Mouse (Mus musculus): ENCODE results near the gene Gtpbp10. TPM values are rescaled to one million over a fixed set of nuclear protein-coding genes. Genes with fewer than 3 reads are reported as not detected.

Gtpbp10 gene
- total RNA-seq, 2 experiments from 2014 or later, result 5.6 to 5.8 TPM

DNA sequence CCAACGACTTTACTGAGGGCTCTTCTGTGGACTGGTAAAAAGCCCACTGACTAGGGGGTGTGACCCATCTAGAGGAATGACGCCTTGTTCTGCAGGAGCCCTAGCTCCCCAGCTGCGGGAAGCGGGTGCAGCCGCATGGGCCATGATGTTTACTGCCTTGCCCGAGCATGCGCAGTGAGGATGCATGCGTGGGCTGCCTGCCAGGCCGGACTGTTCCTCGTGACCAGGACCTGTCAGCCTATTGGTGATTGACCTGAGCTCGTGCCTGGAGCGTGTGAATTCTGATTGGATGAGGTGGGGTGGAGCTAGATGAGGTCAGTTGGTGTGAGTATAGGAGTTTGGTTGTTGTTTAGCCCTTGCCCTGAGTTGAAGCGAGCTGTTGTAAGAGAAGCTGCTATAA lies 54.9 kb downstream of the Gtpbp10 start:
- no peak for DNase-seq
- intact Hi-C loops (cut with DNase I; ENCODE audit: low total_unique reads), result no loop called here

GRCm38 (mm10) chr5:5503381-5503780 lies 56.0 kb downstream of the Gtpbp10 start:
- intact Hi-C loops (cut with DNase I; ENCODE audit: low total_unique reads), result no loop called here
- DNase-seq, result no peak

DNA sequence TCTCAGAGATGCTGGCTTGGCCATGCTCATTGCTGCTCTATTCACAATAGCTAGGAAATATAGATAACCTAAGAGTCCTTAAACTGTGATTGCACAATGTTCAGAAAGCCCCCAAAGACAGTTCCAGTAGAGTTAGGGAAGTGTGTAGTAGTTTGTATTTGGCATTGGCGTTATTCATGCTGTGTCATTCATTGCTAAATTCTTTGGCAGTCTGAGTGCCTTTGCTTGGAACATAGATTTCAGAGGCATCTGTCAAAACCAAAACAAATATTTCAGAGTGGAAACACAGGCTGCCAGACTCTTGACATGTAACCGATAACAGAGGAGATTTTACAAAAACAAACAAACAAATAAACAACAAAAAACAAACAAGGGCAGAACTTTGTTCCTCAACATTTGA lies 57.8 kb downstream of the Gtpbp10 start:
- intact Hi-C loops (cut with DNase I; ENCODE audit: low total_unique reads), result no loop called here
- no peak for DNase-seq

- intact Hi-C loops (cut with DNase I; ENCODE audit: low total_unique reads), result loop anchor here (5.0 kb wide), 1 partner anchor 251 kb away; the partner anchor contains the start of gene Steap1
- no peak for DNase-seq
Observed at GRCm38 (mm10) chr5:5496393-5496792, 62.9 kb downstream of the Gtpbp10 start.

- intact Hi-C loops (cut with DNase I; ENCODE audit: low total_unique reads), result loop anchor here (5.0 kb wide), 1 partner anchor 252 kb away; the partner anchor contains the start of gene Steap1
- no peak for DNase-seq
Observed at GRCm38 (mm10) chr5:5495042-5495441, 64.3 kb downstream of the Gtpbp10 start.

DNA sequence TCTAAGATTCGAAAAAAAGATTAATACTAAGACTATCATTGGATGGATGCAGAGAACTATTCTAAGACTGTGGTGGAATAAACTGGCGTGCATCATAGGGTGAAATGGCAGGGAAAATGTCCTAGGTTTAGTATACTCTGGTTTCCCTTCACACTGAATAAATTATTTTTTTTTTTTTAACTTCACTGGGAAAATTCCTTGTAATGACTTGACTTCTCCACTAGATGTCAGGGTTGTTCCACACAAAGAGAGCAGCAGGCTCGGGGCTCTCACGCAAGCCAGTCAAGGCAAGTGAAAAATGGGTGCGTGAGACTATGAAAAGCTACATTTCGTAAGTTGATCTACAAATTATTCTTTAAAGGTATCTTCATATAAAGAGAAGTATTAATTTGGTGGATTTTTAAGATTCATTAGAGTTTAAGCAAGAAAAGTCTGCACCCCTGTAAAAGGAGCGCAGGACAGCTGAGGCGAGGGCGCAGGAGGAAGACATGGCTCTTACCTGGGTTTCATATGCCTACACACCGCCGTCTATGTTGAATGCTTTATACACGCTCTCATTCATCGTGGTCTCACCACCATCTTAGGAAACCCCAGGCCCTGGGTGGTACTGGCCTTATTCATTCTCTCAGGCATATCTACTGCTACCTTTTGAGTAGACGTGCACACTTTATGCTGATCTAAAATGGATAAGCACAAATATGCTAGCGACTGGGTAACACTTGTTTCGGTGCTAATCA lies 64.9 kb downstream of the Gtpbp10 start:
- no peak for DNase-seq

GRCm38 (mm10) chr5:5492163-5492562 lies 67.2 kb downstream of the Gtpbp10 start:
- no peak for DNase-seq
- intact Hi-C loops (cut with DNase I; ENCODE audit: low total_unique reads), result no loop called here

More for the DNA sequence above, 64.9 kb downstream of the Gtpbp10 start:
- intact Hi-C loops (cut with DNase I; ENCODE audit: low total_unique reads), result loop anchor here (5.0 kb wide), 1 partner anchor 253 kb away; the partner anchor contains the start of gene Steap1

Other genes with a start within 250 kb of the Gtpbp10 start
- gene Cdk14, start 139.2 kb downstream of the Gtpbp10 start, total RNA-seq (2021), result 10 to 100 TPM in 1 of 2 experiments, 1 to 10 TPM in 1; 9.7 to 10.1 TPM
- gene 1700015F17Rik, start 80.4 kb downstream of the Gtpbp10 start, total RNA-seq (2021), result not detected
- 10 to 100 TPM in 1 of 2 experiments, 1 to 10 TPM in 1; 9.3 to 11.2 TPM for gene Cldn12, start 44.6 kb downstream of the Gtpbp10 start, total RNA-seq (2021)
- not detected for gene Gm8773, start 14.3 kb upstream of the Gtpbp10 start, total RNA-seq (2021)
- under 1 TPM; 0.25 to 0.40 TPM for gene Cfap69, start 104.7 kb upstream of the Gtpbp10 start, total RNA-seq (2021)
- under 1 TPM; 0.74 to 0.91 TPM for gene Steap2, start 135.0 kb upstream of the Gtpbp10 start, total RNA-seq (2021)
- gene Steap1, start 189.8 kb upstream of the Gtpbp10 start, total RNA-seq (2021), result under 1 TPM; 0.29 to 0.31 TPM